Mouse (Mus musculus) ES-CJ7 (cell line): Measurements from ENCODE around the gene Plcb4.
"Not testable (repeated sequence)": the region's sequence is repeated elsewhere in the genome, so short reads cannot be mapped to it uniquely, and the experiment has no call there.

Experiments
- DNase-seq: peaks from one replicate; pipeline ENCODE4 v3.0.0; 2011; ENCODE audit warnings: low read depth, low spot score

Plcb4 gene

DNA sequence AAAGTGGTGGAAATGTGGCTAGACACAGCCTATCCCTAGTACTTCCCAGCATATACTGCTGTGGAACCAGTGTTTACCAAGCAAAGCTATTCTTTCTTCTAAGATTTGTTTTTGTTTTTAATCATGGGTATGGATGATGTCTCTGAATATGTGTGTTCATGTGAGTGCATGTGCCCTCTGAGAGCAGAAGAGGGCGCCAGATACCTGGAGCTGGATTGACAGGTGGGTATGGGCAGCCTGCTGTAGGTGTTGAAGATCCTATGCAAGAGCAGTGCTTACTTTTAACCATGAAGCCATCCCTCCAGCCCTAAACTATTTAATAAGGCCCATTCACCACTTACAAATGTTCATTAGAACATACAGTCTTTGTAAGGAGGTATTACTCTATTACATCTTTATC is 231.3 kb downstream of the Plcb4 start:
- peak; percentile 57 for DNase-seq

- no peak for DNase-seq
Measured at GRCm38 (mm10) chr2:135891097-135891496, 232.3 kb downstream of the Plcb4 start.

DNA sequence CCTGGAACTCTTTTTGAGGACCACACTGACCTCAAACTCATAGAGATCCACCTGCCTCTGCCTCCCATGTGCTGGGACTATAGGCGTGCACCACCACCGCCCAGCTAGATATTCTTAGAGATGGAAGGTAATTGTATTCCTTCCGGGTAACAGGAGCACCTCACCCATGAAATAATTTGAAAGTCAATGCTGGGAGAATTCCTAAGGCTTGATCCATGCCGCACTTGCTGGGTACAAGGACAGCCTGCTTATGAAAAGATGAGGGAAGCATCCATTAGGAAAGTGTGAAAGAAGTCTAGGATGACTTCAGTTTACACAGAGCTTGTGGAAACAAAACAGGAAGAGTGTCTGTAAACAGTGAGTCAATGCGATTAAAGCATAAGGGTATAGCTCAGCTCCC is 232.9 kb downstream of the Plcb4 start:
- DNase-seq = peak; percentile 39

GRCm38 (mm10) chr2:135894582-135894981 is 235.8 kb downstream of the Plcb4 start:
- no peak for DNase-seq

DNA sequence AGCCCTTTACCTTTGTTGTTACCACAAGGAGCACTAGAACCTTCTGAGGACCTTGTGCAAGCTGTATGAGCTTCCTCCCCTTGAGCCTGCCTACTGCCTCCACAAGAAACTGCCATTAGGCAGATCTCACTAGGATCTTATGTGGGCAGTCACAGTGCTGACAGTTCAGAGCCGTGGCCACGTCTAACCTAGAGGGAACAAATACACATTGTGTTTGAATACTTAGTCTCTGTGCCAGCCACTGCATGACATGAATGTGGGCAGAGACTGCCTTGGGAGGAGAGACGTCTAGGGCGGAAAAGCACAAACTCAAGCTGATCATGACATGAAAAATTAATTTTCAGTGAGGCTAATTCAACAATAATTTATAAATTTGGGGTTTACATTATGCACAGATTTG is 239.2 kb downstream of the Plcb4 start:
- DNase-seq = no peak

- DNase-seq = not testable (repeated sequence)
Measured at GRCm38 (mm10) chr2:135899931-135900330, 241.1 kb downstream of the Plcb4 start.

GRCm38 (mm10) chr2:135901015-135901414 is 242.2 kb downstream of the Plcb4 start:
- DNase-seq = no peak

DNA sequence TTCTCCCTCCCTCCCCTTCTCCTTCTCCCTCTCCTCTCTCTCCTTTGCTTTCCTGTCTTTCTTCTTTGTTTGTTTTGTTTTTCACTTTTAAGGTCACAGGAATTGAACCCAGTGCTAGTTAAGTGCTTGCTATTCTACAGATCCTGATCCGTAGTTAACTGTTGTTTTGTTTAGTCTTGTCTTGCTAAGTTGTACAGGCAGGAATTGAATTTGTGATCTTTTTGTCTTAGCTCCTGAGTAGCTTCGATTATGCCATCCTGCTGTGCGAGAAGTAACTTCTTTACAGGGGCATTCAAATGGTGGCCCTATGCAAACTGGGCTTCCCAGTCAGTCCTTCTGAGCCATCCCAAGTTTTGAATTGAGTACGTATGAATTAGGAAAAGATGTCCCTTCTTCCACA is 245.5 kb downstream of the Plcb4 start:
- peak; percentile 38 for DNase-seq

DNA sequence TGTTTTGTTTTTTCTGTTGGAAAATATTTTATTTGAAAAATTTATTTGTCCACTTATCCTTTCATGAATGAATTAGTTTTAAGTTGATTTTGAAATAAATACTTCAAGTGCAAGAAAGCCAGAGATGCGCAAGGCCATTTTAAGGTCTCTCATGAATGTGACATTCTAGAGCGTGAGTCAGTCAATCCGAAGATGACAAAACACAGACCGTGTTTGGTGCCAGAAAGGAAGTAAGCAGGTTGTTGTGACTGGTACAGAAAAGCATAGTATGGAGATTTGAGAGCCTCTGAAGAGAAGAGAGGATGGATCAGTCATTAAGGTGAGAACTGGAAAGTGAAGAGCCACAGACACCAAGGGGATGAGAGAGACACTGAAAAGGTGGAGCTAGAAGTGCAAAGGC is 246.0 kb downstream of the Plcb4 start:
- no peak for DNase-seq

DNA sequence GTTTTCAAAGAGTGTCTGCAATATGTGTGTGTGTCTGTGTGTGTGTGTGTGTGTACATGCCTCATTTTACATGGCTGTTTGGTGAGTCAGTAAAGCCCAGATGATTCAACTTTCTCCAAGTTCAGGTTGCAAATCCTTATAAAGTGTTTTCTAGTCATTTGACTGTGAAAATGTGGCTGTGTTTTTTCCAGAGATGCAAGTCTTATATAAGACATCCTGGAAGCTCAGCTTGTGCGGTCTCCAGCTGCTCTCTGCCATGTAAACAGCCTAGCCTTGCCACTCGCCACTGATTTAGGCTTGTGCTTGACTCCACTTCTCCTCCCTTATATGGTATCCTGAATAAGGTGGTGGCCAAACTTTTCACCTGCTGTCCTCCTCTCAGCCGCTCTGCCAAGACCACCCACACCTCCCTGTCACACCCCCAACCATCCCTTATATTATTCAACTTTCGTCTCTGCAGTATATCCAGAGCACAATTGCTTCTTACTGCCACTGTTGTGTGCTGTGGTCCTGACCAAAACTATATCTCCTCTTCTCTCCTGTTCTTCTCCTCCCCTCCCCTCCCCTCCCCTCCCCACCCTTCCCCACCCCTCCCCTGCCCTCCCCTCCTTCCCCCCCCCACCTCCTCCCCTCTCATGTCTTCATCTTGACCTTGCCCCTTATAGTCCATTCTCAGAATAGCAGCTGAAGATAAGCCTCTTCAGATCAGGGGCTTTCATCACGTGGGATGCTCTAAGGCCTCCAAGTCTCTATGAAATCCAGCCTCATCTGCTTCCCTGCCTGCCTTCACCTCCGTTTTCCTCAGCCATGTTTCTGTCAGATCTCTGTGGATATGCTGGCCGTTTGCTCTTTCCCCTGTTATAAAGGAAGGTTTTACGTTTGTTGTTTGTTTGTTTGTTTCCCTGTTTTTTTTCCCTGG is 255.8 kb downstream of the Plcb4 start:
- DNase-seq = no peak

DNA sequence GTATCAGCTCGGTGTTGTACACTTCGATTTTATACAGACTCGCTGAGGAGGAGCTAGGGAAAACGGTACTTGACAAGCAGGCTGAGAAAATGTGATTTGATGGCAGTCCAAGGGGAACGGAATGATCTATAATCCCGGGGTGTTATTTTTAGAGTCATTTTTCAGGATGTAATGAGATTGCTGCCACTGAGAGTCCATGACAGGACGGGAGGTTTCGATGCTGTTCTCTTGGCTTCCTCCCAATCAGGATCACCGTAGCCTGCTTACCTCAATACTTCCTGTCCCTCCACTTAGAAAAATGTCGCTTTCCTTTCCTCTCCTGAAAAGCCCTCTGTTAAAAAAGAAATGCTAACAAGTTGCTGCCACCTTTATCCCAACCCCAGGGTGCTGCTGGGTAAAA is 257.1 kb downstream of the Plcb4 start:
- DNase-seq = no peak

DNA sequence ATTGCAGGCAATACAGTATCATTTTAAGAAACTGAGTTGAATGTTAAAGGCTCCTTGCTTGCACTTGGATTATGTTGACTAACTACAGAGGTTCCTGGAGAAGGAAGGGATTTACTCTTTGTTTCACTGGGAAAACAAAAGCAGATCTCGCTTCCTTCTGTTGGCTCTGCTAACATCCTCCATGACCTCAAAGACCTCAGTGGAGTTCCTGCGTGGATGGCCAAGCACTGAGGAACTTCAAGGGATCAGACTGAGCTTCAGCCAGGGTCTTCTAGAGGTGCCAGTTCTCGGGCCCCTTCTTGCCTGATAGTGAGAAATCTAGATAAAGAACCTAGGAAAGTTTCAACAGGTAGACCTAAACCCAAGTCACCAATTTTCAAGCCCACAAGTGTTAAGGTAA is 258.2 kb downstream of the Plcb4 start:
- no peak for DNase-seq

- no peak for DNase-seq
Measured at GRCm38 (mm10) chr2:135918116-135918515, 259.3 kb downstream of the Plcb4 start.

GRCm38 (mm10) chr2:135919641-135920040 is 260.8 kb downstream of the Plcb4 start:
- no peak for DNase-seq

- DNase-seq = peak; percentile 11
Measured at GRCm38 (mm10) chr2:135926660-135927343, 268.0 kb downstream of the Plcb4 start.

GRCm38 (mm10) chr2:135929021-135929720 is 270.4 kb downstream of the Plcb4 start:
- peak; percentile 7 for DNase-seq

DNA sequence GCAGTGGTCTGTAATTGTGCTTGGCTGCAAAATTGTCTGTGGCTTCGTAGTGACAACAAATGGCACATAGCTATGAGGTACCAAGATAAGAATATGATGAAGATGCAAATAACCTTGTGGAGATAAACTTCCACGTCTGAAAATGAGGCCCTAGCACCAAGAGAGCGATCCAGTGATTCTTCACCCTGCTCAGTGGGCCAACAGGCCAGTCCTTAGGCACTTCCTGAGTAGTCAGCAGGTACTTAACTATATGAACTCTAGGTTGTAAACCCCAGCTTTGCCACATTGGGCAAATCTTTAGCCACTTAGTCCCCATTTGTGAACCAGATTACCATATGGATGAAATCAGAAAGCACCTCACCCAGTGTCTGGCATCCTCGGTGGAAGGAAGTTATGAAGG is 271.9 kb downstream of the Plcb4 start:
- DNase-seq = no peak

DNA sequence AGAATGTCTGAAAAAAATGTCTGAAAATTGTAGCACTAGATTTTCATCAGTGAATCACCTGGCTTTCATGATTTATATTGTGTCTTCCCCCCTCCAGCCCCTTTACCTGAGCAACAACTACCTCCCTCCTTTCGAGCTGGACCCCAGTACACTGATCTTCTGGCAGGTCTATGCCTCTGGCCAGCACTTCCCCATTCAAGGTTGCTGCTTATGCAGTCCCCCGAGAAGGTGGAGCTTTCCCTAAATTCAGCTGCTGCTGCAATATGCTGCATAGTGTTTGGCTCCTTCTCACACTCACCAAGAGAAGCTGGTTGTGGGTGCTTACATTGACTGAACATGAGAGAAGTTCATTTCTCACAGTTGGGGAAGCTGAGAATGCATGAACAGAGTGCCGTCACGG is 273.8 kb downstream of the Plcb4 start:
- no peak for DNase-seq

- no peak for DNase-seq
Measured at GRCm38 (mm10) chr2:135936376-135936775, 277.6 kb downstream of the Plcb4 start.

GRCm38 (mm10) chr2:135937646-135938045 is 278.8 kb downstream of the Plcb4 start:
- DNase-seq = no peak

DNA sequence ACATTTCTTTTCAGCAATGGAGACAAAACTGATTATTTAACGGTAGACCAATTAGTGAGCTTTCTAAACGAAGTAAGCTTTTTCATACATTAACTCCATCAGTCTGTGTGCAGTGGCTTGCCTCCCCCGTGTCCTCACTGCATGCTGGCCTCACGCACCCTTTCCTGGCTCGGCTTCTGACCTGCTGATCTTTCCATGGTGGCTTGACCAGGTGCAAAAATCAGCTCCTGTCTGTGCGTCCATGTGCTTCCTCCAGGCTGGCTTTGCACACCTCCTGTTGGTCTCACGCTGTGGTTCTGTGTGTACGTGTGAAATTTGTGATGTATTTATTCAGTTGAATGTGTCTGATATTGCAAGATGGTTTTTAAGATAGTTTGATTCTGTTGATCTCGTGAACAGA is 281.1 kb downstream of the Plcb4 start:
- no peak for DNase-seq

- peak; percentile 43 for DNase-seq
Measured at GRCm38 (mm10) chr2:135947839-135948238, 289.0 kb downstream of the Plcb4 start.
